Mouse (Mus musculus): ENCODE measurements around the gene Gm10447.

The Gm10447 gene

GRCm38 (mm10) chr11:53456474-53457371, at the start of gene Gm10447, which contains the start of gene Shroom1:
Gene Gm10447, minus strand, starts transcription at chr11:53457110.
Gene Shroom1, plus strand, starts transcription at chr11:53457205.
- DNase-seq (ENCODE audit: low read depth): no peak

- DNase-seq (ENCODE audit: low read depth): no peak
Observed at GRCm38 (mm10) chr11:53505026-53505663, 48.2 kb upstream of the Gm10447 start.

DNA sequence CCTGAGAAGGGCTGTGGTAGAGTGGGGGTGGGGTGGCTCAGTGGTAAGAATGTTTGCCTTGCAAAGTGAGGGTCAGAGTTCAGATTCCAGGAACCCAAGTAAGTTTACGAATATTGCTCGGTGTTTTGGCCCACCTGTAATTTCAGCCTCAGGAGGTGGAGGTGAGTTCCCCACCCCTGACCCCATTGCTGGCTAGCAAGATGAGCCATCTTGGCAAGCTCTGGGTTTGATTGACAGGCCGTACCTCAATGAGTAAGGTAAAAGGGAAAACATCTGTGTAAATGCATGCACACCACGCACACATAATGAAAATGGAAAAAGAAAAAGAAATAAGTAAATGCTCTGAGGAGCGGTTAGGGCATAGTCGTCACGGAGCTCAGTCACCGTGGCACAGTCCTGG, 47.5 kb upstream of the Gm10447 start:
- DNase-seq (ENCODE audit: low read depth): no peak

GRCm38 (mm10) chr11:53503738-53504137, 46.8 kb upstream of the Gm10447 start:
- DNase-seq (ENCODE audit: low read depth): no peak

- no peak for DNase-seq (ENCODE audit: low read depth)
Observed at GRCm38 (mm10) chr11:53502039-53502765, 45.3 kb upstream of the Gm10447 start.

DNA sequence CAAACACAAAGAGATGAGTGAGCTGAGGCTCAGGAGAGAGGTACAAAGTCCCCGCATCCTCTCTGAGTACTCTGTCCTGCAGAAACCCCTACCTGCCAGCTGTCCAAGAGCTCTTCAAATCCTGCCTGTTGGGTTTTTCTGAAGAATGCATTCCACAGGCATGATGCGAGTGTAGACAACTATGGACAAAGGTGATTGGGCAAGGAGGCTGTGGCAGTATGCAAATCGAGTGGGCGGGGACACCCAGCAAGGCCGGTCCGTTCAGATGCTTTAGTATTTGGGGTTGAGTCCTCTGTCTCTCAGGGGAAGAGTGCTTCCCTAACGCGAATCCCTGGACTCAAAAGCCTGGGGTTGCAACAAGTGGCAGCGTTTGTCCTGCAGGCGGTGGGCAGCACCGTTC, 43.7 kb upstream of the Gm10447 start:
- DNase-seq (ENCODE audit: low read depth): no peak

DNA sequence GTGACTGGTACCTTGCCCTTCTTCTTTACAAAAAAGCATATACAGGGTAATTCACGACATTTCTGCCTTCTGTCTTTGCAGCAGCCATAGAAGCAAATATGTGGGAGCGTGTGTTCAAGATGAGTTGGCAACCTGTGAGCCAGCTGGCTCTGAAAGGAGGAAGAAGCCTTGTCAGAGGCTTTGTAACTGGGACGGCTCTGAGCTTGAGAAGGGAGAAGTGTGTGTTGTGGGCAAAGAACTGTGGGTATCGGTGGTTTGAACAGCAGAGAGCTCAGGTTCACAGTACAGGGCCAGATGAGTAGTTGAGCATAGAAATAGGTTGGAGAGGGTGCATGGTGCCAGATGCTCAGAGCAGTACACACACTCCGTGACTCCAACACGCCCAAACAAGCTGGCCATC, 40.0 kb upstream of the Gm10447 start:
- no peak for DNase-seq (ENCODE audit: low read depth)

DNA sequence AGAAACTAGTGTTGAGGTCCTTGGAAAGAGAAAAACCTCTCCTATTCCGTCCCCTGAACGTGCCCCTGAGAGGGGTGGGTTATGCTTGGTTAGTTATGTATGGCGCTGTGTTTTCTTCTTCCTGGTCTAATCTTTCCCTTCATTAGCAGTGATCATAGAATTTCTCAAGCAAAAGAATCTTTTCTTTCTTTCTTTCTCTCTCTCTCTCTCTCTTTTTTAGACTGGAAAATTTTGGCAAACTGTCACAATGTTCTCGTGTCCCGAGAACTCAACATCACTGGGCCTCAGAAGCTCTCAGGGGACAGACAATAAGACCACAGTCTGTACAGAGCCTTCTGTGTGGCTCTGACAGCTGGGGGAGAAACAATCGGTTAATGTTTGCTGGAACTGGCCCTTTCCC, 38.5 kb upstream of the Gm10447 start:
- DNase-seq (ENCODE audit: low read depth): no peak

- DNase-seq (ENCODE audit: low read depth): no peak
Observed at GRCm38 (mm10) chr11:53493243-53493955, 36.5 kb upstream of the Gm10447 start.

DNA sequence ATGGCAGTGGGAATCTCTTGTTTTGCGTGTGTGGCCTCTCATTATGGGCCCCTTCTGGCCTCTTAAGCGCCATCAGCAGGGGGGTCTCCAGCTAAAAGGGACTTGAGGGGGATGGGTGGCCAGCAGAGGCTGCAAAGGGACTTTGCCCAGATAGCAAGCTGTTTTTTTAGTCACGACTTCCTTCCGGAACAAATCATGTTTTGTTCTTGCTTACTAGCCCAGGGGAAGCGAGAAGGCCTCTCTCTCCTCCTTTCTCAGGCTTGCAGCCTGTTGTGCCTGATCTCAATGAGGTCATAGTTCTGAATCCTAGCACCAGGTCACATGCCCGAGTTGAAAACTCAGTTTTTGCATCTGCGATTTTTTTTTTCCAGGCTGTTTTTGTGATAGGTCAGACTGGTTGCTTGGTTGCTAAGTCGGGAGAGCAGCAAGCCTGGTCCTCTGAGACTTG, 35.1 kb upstream of the Gm10447 start:
- DNase-seq (ENCODE audit: low read depth): no peak

DNA sequence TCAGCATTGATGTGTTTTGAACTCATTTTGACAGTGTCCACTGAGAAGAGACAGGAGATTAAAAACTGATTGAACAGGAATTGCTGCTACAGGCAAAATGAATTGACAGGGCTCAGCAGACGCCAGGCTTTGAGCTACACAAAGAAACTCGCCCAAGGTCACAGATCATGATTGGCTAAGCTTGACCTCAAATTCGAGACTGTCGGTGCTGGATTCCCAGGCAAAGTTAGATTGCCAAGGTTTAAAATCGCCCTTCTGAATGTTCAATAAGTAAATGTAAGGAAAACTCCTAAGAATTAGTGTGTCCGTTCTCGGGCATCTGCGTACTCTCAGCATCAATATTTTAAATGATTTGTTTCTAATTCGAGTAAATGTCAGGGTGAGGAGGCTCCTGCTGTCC, 32.5 kb upstream of the Gm10447 start:
- DNase-seq (ENCODE audit: low read depth): no peak

GRCm38 (mm10) chr11:53489007-53489406, 32.1 kb upstream of the Gm10447 start:
- no peak for DNase-seq (ENCODE audit: low read depth)

- DNase-seq (ENCODE audit: low read depth): no peak
Observed at GRCm38 (mm10) chr11:53486822-53487594, 30.1 kb upstream of the Gm10447 start.

- DNase-seq (ENCODE audit: low read depth): no peak
Observed at GRCm38 (mm10) chr11:53486351-53486750, 29.4 kb upstream of the Gm10447 start.

DNA sequence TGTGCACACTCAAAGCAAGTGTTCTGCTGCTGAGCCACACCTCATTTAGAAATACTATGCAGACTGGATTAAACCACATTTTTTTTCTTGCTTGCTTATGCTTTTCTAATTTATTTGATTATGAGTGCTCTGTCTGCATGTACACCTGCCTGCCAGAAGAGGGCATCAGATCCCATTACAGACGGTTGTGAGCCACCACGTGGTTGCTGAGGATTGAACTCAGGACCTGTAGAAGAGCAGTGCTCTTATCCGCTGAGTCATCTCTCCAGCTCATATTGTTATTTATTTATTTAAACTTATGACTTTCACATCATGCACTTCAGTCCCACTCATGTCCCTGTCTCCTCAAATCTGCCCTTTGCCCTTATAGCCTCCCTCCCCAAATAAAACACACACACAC, 28.8 kb upstream of the Gm10447 start:
- DNase-seq (ENCODE audit: low read depth): no peak

- DNase-seq (ENCODE audit: low read depth): no peak
Observed at GRCm38 (mm10) chr11:53483159-53483891, 26.4 kb upstream of the Gm10447 start.

DNA sequence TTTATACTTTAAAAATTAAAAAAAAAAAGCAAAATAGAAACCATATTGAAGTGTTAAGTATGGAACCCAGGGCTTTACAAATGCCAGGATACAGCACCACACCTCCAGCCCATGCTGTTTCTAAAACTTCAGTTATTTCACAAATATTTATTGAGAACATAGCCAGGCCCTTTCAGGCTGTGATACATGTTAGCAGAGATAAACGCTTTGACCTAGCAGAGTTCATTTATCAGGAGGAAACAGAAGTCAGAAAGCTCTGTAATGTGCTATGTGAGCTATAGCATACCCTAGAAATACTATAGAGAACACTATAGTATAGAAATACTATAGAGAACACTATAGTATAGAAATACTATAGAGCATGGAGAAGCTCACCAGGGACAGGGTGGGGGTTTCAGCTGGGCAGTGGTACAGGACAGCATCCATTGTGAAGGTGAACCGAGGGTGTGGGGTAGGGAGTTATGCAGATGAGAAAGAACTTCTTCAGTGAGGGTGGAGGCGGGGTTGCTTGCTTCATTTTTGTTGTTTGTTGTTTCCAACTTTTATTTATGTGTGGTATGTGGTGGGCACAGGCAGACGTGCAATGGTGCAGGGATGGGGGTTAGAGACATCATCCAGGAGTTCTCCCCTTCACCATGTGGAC, 24.3 kb upstream of the Gm10447 start:
- DNase-seq (ENCODE audit: low read depth): no peak

DNA sequence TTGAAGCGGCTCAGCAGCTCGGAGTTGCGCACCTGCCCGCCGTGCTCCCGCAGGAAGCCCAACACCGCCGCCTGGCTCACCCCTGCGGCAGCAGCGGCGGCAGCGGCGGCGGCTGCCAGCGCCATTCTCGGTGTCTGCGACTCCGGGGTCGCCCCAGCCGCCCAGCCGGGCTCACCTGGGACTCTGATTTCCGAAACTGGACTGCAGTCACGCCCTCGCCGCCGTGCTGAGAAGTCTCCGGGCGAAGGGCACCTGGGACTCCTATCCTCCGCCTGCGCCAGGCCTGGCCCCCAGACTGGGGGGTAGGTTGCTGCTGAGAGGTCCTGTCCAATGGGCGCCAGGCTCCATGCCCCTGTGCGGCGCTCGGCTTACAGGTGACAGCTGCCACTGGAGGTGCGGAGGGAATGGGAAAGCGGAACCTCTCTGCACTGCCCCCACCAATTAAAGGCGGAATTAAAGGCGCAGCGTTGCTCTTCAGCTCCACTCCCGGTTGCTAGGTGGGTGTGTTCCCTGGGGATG, 22.9 kb upstream of the Gm10447 start, which contains the start of the genes Gm9945 and Sowaha:
Gm9945 (plus strand) TSS at position 384 of the 519 bp plus-strand sequence.
Sowaha (minus strand) TSS at position 492 of the 519 bp plus-strand sequence.
- no peak for DNase-seq (ENCODE audit: low read depth)

DNA sequence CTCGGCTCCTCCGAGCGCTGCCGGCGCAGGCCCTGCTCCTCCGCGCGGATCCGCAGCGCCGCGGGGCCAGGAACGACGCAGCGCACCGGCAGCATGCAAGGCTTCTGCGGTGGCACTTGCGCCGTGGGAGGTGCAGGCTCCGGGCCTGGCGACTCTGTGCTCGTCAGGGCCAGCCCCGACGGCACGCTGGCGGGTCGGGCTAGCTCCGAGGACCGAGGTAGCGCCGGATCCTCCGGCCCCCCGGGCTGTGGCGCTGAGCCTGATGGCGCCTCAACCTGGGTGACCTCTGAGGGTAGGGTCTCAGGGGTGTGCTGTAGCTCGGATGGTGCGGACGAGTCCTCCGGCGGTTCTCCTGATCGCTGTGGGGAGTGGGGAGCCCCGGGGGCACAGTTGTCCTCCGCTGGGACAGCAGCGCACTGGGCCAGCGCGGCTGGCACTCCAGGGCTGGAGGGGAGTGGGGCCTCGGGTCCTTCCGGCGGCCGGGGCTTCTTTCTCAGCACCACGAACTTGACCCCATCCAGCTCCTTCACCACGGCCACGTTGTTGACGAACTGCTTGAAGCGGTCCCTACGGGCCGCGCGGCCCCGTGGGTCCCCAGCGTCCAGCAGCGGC, 22.4 kb upstream of the Gm10447 start:
- DNase-seq (ENCODE audit: low read depth): no peak

Data from c-Kit-positive CD71-positive TER-119-negative erythroid progenitor cells, embryonic 14.5 days (primary cell).